Mouse (Mus musculus): ENCODE results near the gene Hsf2.
"Not testable (repeated sequence)": the region's sequence is repeated elsewhere in the genome, so short reads cannot be mapped to it uniquely, and the experiment has no call there.

GRCm38 (mm10) chr10:57543890-57544289 lies 57.7 kb downstream of the Hsf2 start:
- TF ChIP-seq CTCF, EP300 (IDR thresholded peaks at IDR 0.05; ENCODE audit: low read depth): not testable (repeated sequence)

Measured in liver, postnatal 0 days (tissue).